Mouse (Mus musculus): ENCODE results near the gene Zfhx3.

Zfhx3 gene

GRCm38 (mm10) chr8:108796882-108797281 is 854.4 kb downstream of the Zfhx3 start:
- no peak for DNase-seq (ENCODE audit: inconsistent ontology term)

- peak; percentile 94 for DNase-seq (ENCODE audit: inconsistent ontology term)
Measured at GRCm38 (mm10) chr8:108798012-108798411, 855.6 kb downstream of the Zfhx3 start.

GRCm38 (mm10) chr8:108799250-108799649 is 856.8 kb downstream of the Zfhx3 start:
- DNase-seq (ENCODE audit: inconsistent ontology term) = no peak

GRCm38 (mm10) chr8:108800357-108800756 is 857.9 kb downstream of the Zfhx3 start:
- DNase-seq (ENCODE audit: inconsistent ontology term) = no peak

- no peak for DNase-seq (ENCODE audit: inconsistent ontology term)
Measured at GRCm38 (mm10) chr8:108803017-108803416, 860.6 kb downstream of the Zfhx3 start.

- DNase-seq (ENCODE audit: inconsistent ontology term) = no peak
Measured at GRCm38 (mm10) chr8:108811694-108812093, 869.2 kb downstream of the Zfhx3 start.

- DNase-seq (ENCODE audit: inconsistent ontology term) = no peak
Measured at GRCm38 (mm10) chr8:108813375-108813774, 870.9 kb downstream of the Zfhx3 start.

- DNase-seq (ENCODE audit: inconsistent ontology term) = no peak
Measured at GRCm38 (mm10) chr8:108819271-108819671, 876.8 kb downstream of the Zfhx3 start.

DNA sequence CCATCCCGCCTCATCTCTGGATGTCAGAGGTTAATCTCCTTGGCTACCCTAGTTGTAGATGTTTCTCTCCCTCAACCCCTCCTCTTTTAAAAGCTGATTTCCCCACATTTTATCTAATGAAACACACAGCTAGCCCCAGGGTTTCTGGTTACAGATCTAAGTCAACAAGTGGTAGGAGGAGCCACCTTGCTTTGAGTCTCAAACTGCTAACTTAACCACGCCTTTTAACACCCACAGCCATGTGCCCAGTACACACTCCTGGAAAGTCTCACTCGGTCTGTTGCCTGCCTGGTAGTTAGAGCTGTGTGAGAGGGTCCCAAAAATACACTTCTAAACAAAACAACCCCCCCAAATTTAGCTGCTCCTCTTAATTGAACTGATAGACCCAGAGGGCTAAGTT is 877.4 kb downstream of the Zfhx3 start:
- DNase-seq (ENCODE audit: inconsistent ontology term) = no peak

DNA sequence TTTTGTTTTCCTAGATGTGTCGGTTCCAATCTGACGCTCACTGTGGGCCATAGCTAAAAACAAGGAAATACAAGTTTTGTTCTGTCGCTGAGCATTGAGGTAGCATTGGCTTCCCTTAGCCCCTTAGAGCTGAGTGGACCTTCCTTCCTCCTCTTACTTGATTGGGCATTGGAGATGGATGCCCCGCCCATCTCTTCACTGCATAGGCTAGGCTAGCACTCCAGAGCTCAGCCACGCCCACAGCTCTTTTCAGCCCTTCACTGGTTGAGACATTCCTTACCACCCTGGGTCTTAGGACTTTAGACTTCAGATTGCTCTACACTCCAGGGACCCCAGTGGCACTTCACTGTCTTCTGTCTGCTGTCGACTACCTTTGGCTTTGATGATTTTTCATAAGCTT is 878.2 kb downstream of the Zfhx3 start:
- DNase-seq (ENCODE audit: inconsistent ontology term) = no peak

DNA sequence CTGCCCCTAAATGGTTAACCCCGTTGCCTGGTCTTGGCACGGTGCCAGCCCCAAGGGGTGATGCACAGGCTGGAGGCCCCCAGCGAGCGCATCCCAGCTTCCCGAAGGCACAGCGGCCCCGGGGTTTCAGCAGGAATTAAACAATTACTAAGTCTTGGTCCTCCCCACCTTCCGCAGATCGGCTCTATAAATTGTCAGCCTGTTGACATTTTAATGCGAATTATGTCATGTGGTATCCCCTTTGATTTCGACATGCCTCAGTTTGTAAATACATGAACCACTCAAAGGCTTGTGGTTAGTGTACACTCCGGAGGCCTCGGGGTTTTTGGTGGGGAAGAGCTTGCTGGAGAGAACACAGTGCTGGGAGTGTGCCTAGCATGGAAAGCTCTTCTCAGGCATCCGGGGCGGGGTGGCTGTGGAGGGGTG is 880.4 kb downstream of the Zfhx3 start:
- peak; percentile 43 for DNase-seq (ENCODE audit: inconsistent ontology term)

GRCm38 (mm10) chr8:108824049-108824448 is 881.6 kb downstream of the Zfhx3 start:
- no peak for DNase-seq (ENCODE audit: inconsistent ontology term)

DNA sequence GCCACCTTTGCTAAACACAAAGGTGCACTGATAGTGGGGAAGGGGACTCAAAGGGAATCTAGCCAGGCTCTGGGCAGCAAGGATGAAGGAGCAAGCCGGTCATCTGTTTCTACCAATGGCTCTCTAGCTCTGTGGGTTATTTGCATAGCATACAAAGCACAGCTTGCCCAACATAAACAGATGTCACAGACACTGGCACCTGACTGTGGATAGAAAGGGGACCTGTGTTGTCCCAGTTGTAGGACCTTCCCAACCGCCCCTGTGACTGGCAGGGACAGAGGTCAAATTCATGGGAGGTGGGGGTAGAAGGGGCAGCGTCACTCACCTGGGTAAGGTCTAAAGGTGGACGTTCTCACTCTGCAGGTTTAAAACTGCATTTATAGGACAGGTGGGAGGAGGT is 884.0 kb downstream of the Zfhx3 start:
- no peak for DNase-seq (ENCODE audit: inconsistent ontology term)

DNA sequence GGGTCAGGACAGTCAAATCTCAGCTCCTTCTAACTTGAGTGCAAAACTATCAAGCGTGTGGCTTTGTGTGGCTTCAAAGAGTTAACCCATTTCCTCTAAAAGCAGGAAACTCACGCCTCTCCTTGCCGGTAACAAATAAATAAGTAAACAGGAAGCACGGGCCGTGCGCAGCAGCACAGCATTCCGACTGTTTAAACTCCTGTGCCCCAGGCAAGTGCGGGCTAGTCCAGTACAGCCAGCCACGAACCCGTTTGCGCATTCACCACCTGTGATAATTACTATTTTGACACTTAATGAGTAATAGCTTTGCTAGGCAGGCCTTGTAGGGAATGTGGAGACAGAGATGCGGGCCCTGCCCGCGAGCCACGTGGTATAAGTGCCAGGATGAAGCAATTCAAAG is 885.0 kb downstream of the Zfhx3 start:
- DNase-seq (ENCODE audit: inconsistent ontology term) = no peak

- peak; percentile 37 for DNase-seq (ENCODE audit: inconsistent ontology term)
Measured at GRCm38 (mm10) chr8:108829305-108829717, 886.9 kb downstream of the Zfhx3 start.

GRCm38 (mm10) chr8:108835143-108835542 is 892.7 kb downstream of the Zfhx3 start:
- no peak for DNase-seq (ENCODE audit: inconsistent ontology term)

- no peak for DNase-seq (ENCODE audit: inconsistent ontology term)
Measured at GRCm38 (mm10) chr8:108837788-108838187, 895.3 kb downstream of the Zfhx3 start.

DNA sequence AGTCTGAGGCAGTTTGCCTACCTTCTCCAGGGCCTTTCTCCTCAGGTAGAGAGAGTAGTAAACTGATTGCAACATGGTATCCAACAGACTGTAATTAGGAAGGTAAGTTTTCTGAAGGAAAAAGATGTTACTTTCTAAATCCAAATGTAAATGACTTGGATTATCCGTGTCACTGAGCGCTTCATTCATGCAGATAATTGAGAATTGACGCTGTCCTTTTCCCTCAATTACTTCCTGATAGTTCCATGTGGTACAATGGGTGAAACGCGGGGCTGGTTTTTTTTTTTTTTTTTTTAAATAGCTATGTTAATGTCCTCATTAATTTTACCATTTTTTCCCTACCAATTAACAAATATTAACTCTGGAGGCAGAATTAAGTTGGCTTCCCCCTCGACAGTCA is 896.3 kb downstream of the Zfhx3 start:
- no peak for DNase-seq (ENCODE audit: inconsistent ontology term)

- no peak for DNase-seq (ENCODE audit: inconsistent ontology term)
Measured at GRCm38 (mm10) chr8:108842307-108842706, 899.9 kb downstream of the Zfhx3 start.

DNA sequence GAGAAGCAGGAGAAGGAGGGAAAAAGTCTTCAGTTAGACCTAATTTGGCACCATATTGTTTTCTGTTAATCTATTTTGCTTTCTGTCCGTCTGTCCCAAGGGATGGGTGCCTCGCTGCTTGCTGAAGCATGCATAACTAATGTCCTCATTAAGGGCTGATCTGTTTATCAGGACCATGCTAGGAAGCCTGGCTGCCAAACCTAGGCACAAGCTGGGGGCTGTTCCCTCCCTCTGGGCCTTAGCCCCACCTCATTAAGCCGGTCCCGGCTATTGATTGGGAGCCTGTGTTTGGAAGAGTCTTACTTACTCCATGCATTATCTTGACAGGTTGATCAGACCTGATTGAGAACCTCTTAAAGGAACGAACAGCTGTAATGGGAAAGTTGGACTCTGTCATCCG is 903.7 kb downstream of the Zfhx3 start:
- peak; percentile 14 for DNase-seq (ENCODE audit: inconsistent ontology term)

GRCm38 (mm10) chr8:108846827-108847226 is 904.4 kb downstream of the Zfhx3 start:
- DNase-seq (ENCODE audit: inconsistent ontology term) = no peak

- no peak for DNase-seq (ENCODE audit: inconsistent ontology term)
Measured at GRCm38 (mm10) chr8:108847356-108847755, 904.9 kb downstream of the Zfhx3 start.

GRCm38 (mm10) chr8:108848484-108848883 is 906.0 kb downstream of the Zfhx3 start:
- no peak for DNase-seq (ENCODE audit: inconsistent ontology term)

GRCm38 (mm10) chr8:108853028-108853427 is 910.6 kb downstream of the Zfhx3 start:
- DNase-seq (ENCODE audit: inconsistent ontology term) = no peak
